Mouse (Mus musculus) liver, embryonic 11.5 days (tissue): ENCODE data around the gene Opn1mw. TPM values are rescaled to one million over a fixed set of nuclear protein-coding genes. Genes with fewer than 3 reads are reported as not detected.

Source experiments
- ATAC-seq: fragments of 200-750 bp; cut with Nextera tagmentation; replicated peaks from 2 replicates; pipeline ENCODE4 v1.8.0; 2017; ENCODE audit warnings: moderate number of reproducible peaks, mild to moderate bottlenecking, moderate TSS enrichment, moderate library complexity; ENCODE audit not compliant: low FRiP score
- DNase-seq: peaks from one replicate; pipeline ENCODE4 v3.0.0-alpha.2; 2017; ENCODE audit warnings: low spot score
- H3K27ac ChIP-seq: fragments of 300-500 bp; sonication (generic); 2 replicates; pipeline ENCODE4 v1.5.1; 2014; ENCODE audit warnings: mild to moderate bottlenecking, low read depth, low read length, control low read depth
- H3K27me3 ChIP-seq: fragments of 300-500 bp; sonication (generic); replicated peaks from 2 replicates; pipeline ENCODE4 v1.6.1; 2014; ENCODE audit warnings: low read length, mixed read lengths; ENCODE audit not compliant: control insufficient read depth, insufficient read depth
- H3K36me3 ChIP-seq: fragments of 300-500 bp; sonication (generic); 2 replicates; pipeline ENCODE4 v1.6.1; 2014; ENCODE audit warnings: mild to moderate bottlenecking, low read length, moderate library complexity, mixed read lengths; ENCODE audit not compliant: control insufficient read depth, insufficient read depth
- H3K4me1 ChIP-seq: fragments of 300-500 bp; sonication (generic); replicated peaks from 2 replicates; pipeline ENCODE4 v1.6.1; 2014; ENCODE audit warnings: low read length, mixed read lengths; ENCODE audit not compliant: control insufficient read depth, insufficient read depth
- H3K4me2 ChIP-seq: fragments of 300-500 bp; sonication (generic); 2 replicates; pipeline ENCODE4 v1.6.1; 2014; ENCODE audit warnings: mild to moderate bottlenecking, control low read depth, moderate library complexity
- H3K4me3 ChIP-seq: fragments of 300-500 bp; sonication (generic); 2 replicates; pipeline ENCODE4 v1.5.1; 2014; ENCODE audit warnings: low read depth, low read length, control low read depth
- H3K9ac ChIP-seq: fragments of 300-500 bp; sonication (generic); 2 replicates; pipeline ENCODE4 v1.6.1; 2014; ENCODE audit warnings: low read depth, low read length, control low read depth
- H3K9me3 ChIP-seq: fragments of 300-500 bp; sonication (generic); 2 replicates; pipeline ENCODE4 v1.6.1; 2016; ENCODE audit warnings: low read length, inconsistent platforms, mixed read lengths; ENCODE audit not compliant: control insufficient read depth
- WGBS: fragments of 180-500 bp; shearing (Covaris S2); extraction: QIAGEN DNeasy Blood & Tissue Kit; methylation state at CpG from one replicate; pipeline ENCODE4 v1.1.7; 2014; 5-methylcytosine and 5-hydroxymethylcytosine counted together
- polyA plus RNA-seq: library from polyadenylated mRNA; unstranded; fragments of >200 nt; fragmentation: Nextera tagmentation; extraction: Ambion mirVana; gene quantifications from 2 replicates; pipeline ENCODE4 v1.2.1, GENCODE M21; 2014

Gene Opn1mw
- polyA plus RNA-seq: not detected in 2 replicates

- no peaks in the 10 kb centered on the region for H3K36me3 ChIP-seq
- ATAC-seq (no peak), DNase-seq (no peak)
- H3K4me2 ChIP-seq: no peak within 1 kb of the TSS
- H3K27me3 ChIP-seq: peaks cover 10% of the 10 kb centered on the region
- no peak within 1 kb of the TSS for H3K27ac ChIP-seq
- no peak within 1 kb of the TSS for H3K4me3 ChIP-seq
- H3K4me1 ChIP-seq: no peaks in the 10 kb centered on the region
- H3K9me3 ChIP-seq: no peaks in the 10 kb centered on the region
- no peak within 1 kb of the TSS for H3K9ac ChIP-seq
Observed at GRCm38 (mm10) chrX:74127164-74127563, at the start of gene Opn1mw. TSS of gene Opn1mw (plus strand) at chrX:74127464.

- peaks cover 3% of the 10 kb centered on the region; the same call in 1 of the 2 replicates for H3K4me1 ChIP-seq
- H3K27me3 ChIP-seq: peaks cover 3% of the 10 kb centered on the region; the same call in 1 of the 2 replicates
- peak overlapping the region; percentile 62 for H3K4me3 ChIP-seq
- H3K9me3 ChIP-seq: no peaks in the 10 kb centered on the region
- no peak for ATAC-seq
- peak overlapping the region; percentile 88 for H3K27ac ChIP-seq
- H3K36me3 ChIP-seq: no peaks in the 10 kb centered on the region; the same call in 1 of the 2 replicates
- 18% methylated on average over 17 of the region's 17 CpGs for WGBS
- peak overlapping the region; percentile 69 for H3K9ac ChIP-seq
- DNase-seq: no peak
- peak overlapping the region; percentile 62 for H3K4me2 ChIP-seq
Observed at GRCm38 (mm10) chrX:74084276-74084837, 42.9 kb upstream of the Opn1mw start.

GRCm38 (mm10) chrX:74084946-74085498 lies 42.2 kb upstream of the Opn1mw start:
- H3K27ac ChIP-seq: peak overlapping the region; percentile 88
- H3K27me3 ChIP-seq: peaks cover 3% of the 10 kb centered on the region; the same call in 1 of the 2 replicates
- peak; percentile 67 for ATAC-seq
- peaks cover 3% of the 10 kb centered on the region; the same call in 1 of the 2 replicates for H3K4me1 ChIP-seq
- peak overlapping the region; percentile 69 for H3K9ac ChIP-seq
- DNase-seq: peak; percentile 63
- peak overlapping the region; percentile 62 for H3K4me2 ChIP-seq
- no peaks in the 10 kb centered on the region for H3K36me3 ChIP-seq
- H3K9me3 ChIP-seq: no peaks in the 10 kb centered on the region
- WGBS: 13% methylated on average over 28 of the region's 56 CpGs
- peak overlapping the region; percentile 62 for H3K4me3 ChIP-seq

- ATAC-seq: peak; percentile 99
- Histone ChIP-seq H3K27ac (peak overlapping the region; percentile 88), H3K36me3 (no peaks in the 10 kb centered on the region), H3K27me3 (peaks cover 6% of the 10 kb centered on the region; the same call in 1 of the 2 replicates), H3K4me2 (peak overlapping the region; percentile 53), H3K9me3 (no peaks in the 10 kb centered on the region), H3K4me1 (peaks cover 3% of the 10 kb centered on the region; the same call in 1 of the 2 replicates), H3K9ac (peak overlapping the region; percentile 69), H3K4me3 (peak overlapping the region; percentile 62)
- peak; percentile 89 for DNase-seq
- WGBS: 21% methylated on average over 26 of the region's 27 CpGs
Observed at GRCm38 (mm10) chrX:74085601-74086038, 41.6 kb upstream of the Opn1mw start.

GRCm38 (mm10) chrX:74095130-74095529 lies 32.1 kb upstream of the Opn1mw start:
- no peak overlapping the region for H3K9ac ChIP-seq
- no peaks in the 10 kb centered on the region for H3K4me1 ChIP-seq
- 63% methylated on average over 1 of the region's 1 CpGs for WGBS
- peaks cover 1% of the 10 kb centered on the region; the same call in 1 of the 2 replicates for H3K27me3 ChIP-seq
- ATAC-seq (no peak), DNase-seq (no peak)
- H3K4me2 ChIP-seq: no peak overlapping the region
- no peak overlapping the region for H3K27ac ChIP-seq
- no peaks in the 10 kb centered on the region for H3K9me3 ChIP-seq
- H3K36me3 ChIP-seq: no peaks in the 10 kb centered on the region
- no peak overlapping the region for H3K4me3 ChIP-seq

- no peak for DNase-seq
- Histone ChIP-seq H3K36me3 (no peaks in the 10 kb centered on the region), H3K9ac (no peak overlapping the region), H3K9me3 (no peaks in the 10 kb centered on the region), H3K27me3 (no peaks in the 10 kb centered on the region; the same call in 1 of the 2 replicates), H3K27ac (no peak overlapping the region), H3K4me1 (no peaks in the 10 kb centered on the region), H3K4me2 (no peak overlapping the region), H3K4me3 (no peak overlapping the region)
- WGBS: 63% methylated on average over 4 of the region's 4 CpGs
- ATAC-seq: no peak
Observed at GRCm38 (mm10) chrX:74103457-74104188, 23.6 kb upstream of the Opn1mw start.

GRCm38 (mm10) chrX:74105916-74106315 lies 21.3 kb upstream of the Opn1mw start:
- WGBS: 40% methylated on average over 2 of the region's 2 CpGs
- H3K36me3 ChIP-seq: no peaks in the 10 kb centered on the region
- ATAC-seq: no peak
- H3K27ac ChIP-seq: no peak overlapping the region
- no peak overlapping the region for H3K9ac ChIP-seq
- no peak for DNase-seq
- no peak overlapping the region for H3K4me3 ChIP-seq
- no peaks in the 10 kb centered on the region for H3K9me3 ChIP-seq
- H3K27me3 ChIP-seq: peaks cover 2% of the 10 kb centered on the region; the same call in 1 of the 2 replicates
- no peak overlapping the region for H3K4me2 ChIP-seq
- H3K4me1 ChIP-seq: no peaks in the 10 kb centered on the region

GRCm38 (mm10) chrX:74108747-74109146 lies 18.5 kb upstream of the Opn1mw start:
- Histone ChIP-seq H3K9me3 (no peaks in the 10 kb centered on the region), H3K27ac (no peak overlapping the region), H3K4me3 (no peak overlapping the region), H3K4me2 (no peak overlapping the region), H3K9ac (no peak overlapping the region), H3K27me3 (peaks cover 2% of the 10 kb centered on the region), H3K36me3 (no peaks in the 10 kb centered on the region), H3K4me1 (no peaks in the 10 kb centered on the region)
- no peak for DNase-seq
- no peak for ATAC-seq
- 41% methylated on average over 3 of the region's 3 CpGs for WGBS
